Mouse (Mus musculus) lung, embryonic 14.5 days (tissue): ENCODE data around the gene Stat4. TPM values are rescaled to one million over a fixed set of nuclear protein-coding genes. Genes with fewer than 3 reads are reported as not detected.

ENCODE experiments used
- ATAC-seq: fragments of 200-750 bp; cut with Nextera tagmentation; 2 replicates; pipeline ENCODE4 v1.8.0; 2017; ENCODE audit warnings: mild to moderate bottlenecking, moderate TSS enrichment, moderate library complexity; ENCODE audit not compliant: insufficient read depth
- DNase-seq: peaks from one replicate; pipeline ENCODE4 v3.0.0-alpha.2; 2015
- H3K27ac ChIP-seq: fragments of 300-500 bp; sonication (generic); 2 replicates; pipeline ENCODE4 v1.5.1; 2014; ENCODE audit warnings: low read depth, mild to moderate bottlenecking, moderate library complexity
- H3K27me3 ChIP-seq: fragments of 300-500 bp; sonication (generic); 2 replicates; pipeline ENCODE4 v1.6.1; 2014; ENCODE audit warnings: low read length, control low read depth; ENCODE audit not compliant: insufficient read depth
- H3K36me3 ChIP-seq: fragments of 300-500 bp; sonication (generic); 2 replicates; pipeline ENCODE4 v1.6.1; 2014; ENCODE audit warnings: control low read depth; ENCODE audit not compliant: insufficient read depth
- H3K4me1 ChIP-seq: fragments of 300-500 bp; sonication (generic); 2 replicates; pipeline ENCODE4 v1.6.1; 2014; ENCODE audit warnings: antibody characterized with exemption, control low read depth; ENCODE audit not compliant: insufficient read depth
- H3K4me2 ChIP-seq: fragments of 300-500 bp; sonication (generic); 2 replicates; pipeline ENCODE4 v1.6.1; 2014; ENCODE audit warnings: mild to moderate bottlenecking
- H3K4me3 ChIP-seq: fragments of 300-500 bp; sonication (generic); 2 replicates; pipeline ENCODE4 v1.5.1; 2014; ENCODE audit warnings: low read depth, low read length
- H3K9ac ChIP-seq: fragments of 300-500 bp; sonication (generic); 2 replicates; pipeline ENCODE4 v1.6.1; 2014
- H3K9me3 ChIP-seq: fragments of 300-500 bp; sonication (generic); 2 replicates; pipeline ENCODE4 v1.6.1; 2016; ENCODE audit warnings: low read depth, low read length, control low read depth
- CTCF ChIP-seq: IDR thresholded peaks from 2 replicates; pipeline ENCODE4 v1.5.1; 2016; ENCODE audit warnings: antibody characterized with exemption, low read depth
- WGBS: fragments of 180-500 bp; shearing (Covaris S2); extraction: QIAGEN DNeasy Blood & Tissue Kit; methylation state at CpG from one replicate; pipeline ENCODE4 v1.1.7; 2014; 5-methylcytosine and 5-hydroxymethylcytosine counted together
- polyA plus RNA-seq: library from polyadenylated mRNA; unstranded; fragments of >200 nt; fragmentation: Nextera tagmentation; extraction: Ambion mirVana; gene quantifications from 2 replicates; pipeline ENCODE4 v1.2.1, GENCODE M21; 2014

The Stat4 gene
- polyA plus RNA-seq, 1 experiment from 2014 or later = 4.0 TPM

- 65% methylated on average over 8 of the region's 8 CpGs for WGBS
- no peaks in the 10 kb centered on the region for H3K27me3 ChIP-seq
- H3K4me1 ChIP-seq = no peaks in the 10 kb centered on the region
- H3K27ac ChIP-seq = peak overlapping the region; percentile 19
- no peaks in the 10 kb centered on the region for H3K36me3 ChIP-seq
- TF ChIP-seq CTCF = no peak
- H3K4me2 ChIP-seq = no peak overlapping the region
- no peaks in the 10 kb centered on the region for H3K9me3 ChIP-seq
- no peak overlapping the region for H3K9ac ChIP-seq
- H3K4me3 ChIP-seq = no peak overlapping the region
- ATAC-seq = peak; percentile 79; the same call in 1 of the 2 replicates
- DNase-seq = peak; percentile 55
Measured at GRCm38 (mm10) chr1:52102795-52103194, 115.8 kb downstream of the Stat4 start.

GRCm38 (mm10) chr1:52107206-52107605, 120.3 kb downstream of the Stat4 start:
- Histone ChIP-seq H3K4me1 (no peaks in the 10 kb centered on the region), H3K4me2 (no peak overlapping the region), H3K9ac (no peak overlapping the region), H3K9me3 (no peaks in the 10 kb centered on the region), H3K27ac (no peak overlapping the region), H3K36me3 (no peaks in the 10 kb centered on the region), H3K4me3 (no peak overlapping the region), H3K27me3 (no peaks in the 10 kb centered on the region)
- WGBS = 77% methylated on average over 11 of the region's 11 CpGs
- DNase-seq (no peak), ATAC-seq (no peak)
- TF ChIP-seq CTCF = no peak

GRCm38 (mm10) chr1:52111217-52111616, 124.3 kb downstream of the Stat4 start:
- Histone ChIP-seq H3K4me3 (no peak overlapping the region), H3K27me3 (no peaks in the 10 kb centered on the region), H3K4me1 (0 out of 2 replicates have a peak, but pooled peaks cover 6% of the 10 kb centered on the region), H3K9me3 (no peaks in the 10 kb centered on the region), H3K27ac (no peak overlapping the region), H3K9ac (no peak overlapping the region), H3K36me3 (no peaks in the 10 kb centered on the region), H3K4me2 (no peak overlapping the region)
- TF ChIP-seq CTCF = no peak
- DNase-seq (no peak), ATAC-seq (no peak)
- 64% methylated on average over 3 of the region's 3 CpGs for WGBS

GRCm38 (mm10) chr1:52112301-52112700, 125.4 kb downstream of the Stat4 start:
- Histone ChIP-seq H3K4me1 (0 out of 2 replicates have a peak, but pooled peaks cover 6% of the 10 kb centered on the region), H3K27me3 (no peaks in the 10 kb centered on the region), H3K4me3 (no peak overlapping the region), H3K9ac (no peak overlapping the region), H3K27ac (no peak overlapping the region), H3K9me3 (no peaks in the 10 kb centered on the region), H3K36me3 (no peaks in the 10 kb centered on the region), H3K4me2 (no peak overlapping the region)
- ATAC-seq (no peak), DNase-seq (no peak)
- 72% methylated on average over 1 of the region's 1 CpGs for WGBS
- TF ChIP-seq CTCF = no peak

- peak overlapping the region; percentile 71 for H3K4me2 ChIP-seq
- peak overlapping the region; percentile 36 for H3K4me3 ChIP-seq
- no peak for TF ChIP-seq CTCF
- no peaks in the 10 kb centered on the region for H3K27me3 ChIP-seq
- no peaks in the 10 kb centered on the region for H3K36me3 ChIP-seq
- H3K9me3 ChIP-seq = no peaks in the 10 kb centered on the region
- 0 out of 2 replicates have a peak, but pooled peaks cover 6% of the 10 kb centered on the region for H3K4me1 ChIP-seq
- peak overlapping the region; percentile 59 for H3K9ac ChIP-seq
- ATAC-seq = peak; percentile 49
- peak overlapping the region; percentile 80 for H3K27ac ChIP-seq
- no peak for DNase-seq
- WGBS = 15% methylated on average over 7 of the region's 7 CpGs
Measured at GRCm38 (mm10) chr1:52113067-52113665, 126.2 kb downstream of the Stat4 start.

- peak overlapping the region; percentile 71 for H3K4me2 ChIP-seq
- H3K9me3 ChIP-seq = no peaks in the 10 kb centered on the region
- peak; percentile 98 for TF ChIP-seq CTCF
- peak overlapping the region; percentile 36 for H3K4me3 ChIP-seq
- DNase-seq = peak; percentile 98
- under 1% methylated on average over 32 of the region's 32 CpGs for WGBS
- H3K4me1 ChIP-seq = 0 out of 2 replicates have a peak, but pooled peaks cover 6% of the 10 kb centered on the region
- no peaks in the 10 kb centered on the region for H3K36me3 ChIP-seq
- H3K9ac ChIP-seq = peak overlapping the region; percentile 59
- ATAC-seq = peak; percentile 95
- H3K27ac ChIP-seq = peak overlapping the region; percentile 80
- H3K27me3 ChIP-seq = no peaks in the 10 kb centered on the region
Measured at GRCm38 (mm10) chr1:52113666-52114069, 126.7 kb downstream of the Stat4 start.

- DNase-seq (no peak), ATAC-seq (no peak)
- Histone ChIP-seq H3K4me2 (no peak overlapping the region), H3K9me3 (no peaks in the 10 kb centered on the region), H3K27me3 (no peaks in the 10 kb centered on the region), H3K36me3 (no peaks in the 10 kb centered on the region), H3K27ac (no peak overlapping the region), H3K9ac (no peak overlapping the region), H3K4me1 (peaks cover 10% of the 10 kb centered on the region; the same call in 1 of the 2 replicates), H3K4me3 (no peak overlapping the region)
- WGBS = 65% methylated on average over 3 of the region's 3 CpGs
- no peak for TF ChIP-seq CTCF
Measured at GRCm38 (mm10) chr1:52116441-52116840, 129.5 kb downstream of the Stat4 start.
